Mouse (Mus musculus) hindbrain, postnatal 0 days (tissue): ENCODE results near the gene Fbxo40. TPM values are rescaled to one million over a fixed set of nuclear protein-coding genes. Genes with fewer than 3 reads are reported as not detected.

ENCODE experiments used
- ATAC-seq: fragments of 200-750 bp; cut with Nextera tagmentation; 2 replicates; pipeline ENCODE4 v1.8.0; 2017; ENCODE audit warnings: mild to moderate bottlenecking, moderate TSS enrichment, moderate library complexity
- DNase-seq: peaks from one replicate; pipeline ENCODE4 v3.0.0-alpha.2; 2015; ENCODE audit warnings: low spot score
- H3K27ac ChIP-seq: fragments of 300-500 bp; sonication (generic); 2 replicates; pipeline ENCODE4 v1.5.1; 2014; ENCODE audit warnings: mild to moderate bottlenecking
- H3K27me3 ChIP-seq: fragments of 300-500 bp; sonication (generic); 2 replicates; pipeline ENCODE4 v1.6.1; 2014; ENCODE audit warnings: low read length, mixed read lengths; ENCODE audit not compliant: insufficient read depth
- H3K36me3 ChIP-seq: fragments of 300-500 bp; sonication (generic); 2 replicates; pipeline ENCODE4 v1.6.1; 2014; ENCODE audit warnings: low read length, mixed read lengths; ENCODE audit not compliant: insufficient read depth
- H3K4me1 ChIP-seq: fragments of 300-500 bp; sonication (generic); 2 replicates; pipeline ENCODE4 v1.6.1; 2014; ENCODE audit warnings: antibody characterized with exemption, low read length, mixed read lengths; ENCODE audit not compliant: insufficient read depth
- H3K4me2 ChIP-seq: fragments of 300-500 bp; sonication (generic); 2 replicates; pipeline ENCODE4 v1.6.1; 2014; ENCODE audit warnings: low read depth, mild to moderate bottlenecking, low read length, moderate library complexity, mixed read lengths
- H3K4me3 ChIP-seq: fragments of 300-500 bp; sonication (generic); 2 replicates; pipeline ENCODE4 v1.5.1; 2014; ENCODE audit warnings: low read length
- H3K9ac ChIP-seq: fragments of 300-500 bp; sonication (generic); replicated peaks from 2 replicates; pipeline ENCODE4 v1.6.1; 2014; ENCODE audit warnings: mild to moderate bottlenecking, low read length, moderate library complexity, mixed read lengths
- H3K9me3 ChIP-seq: fragments of 300-500 bp; sonication (generic); 2 replicates; pipeline ENCODE4 v1.6.1; 2016; ENCODE audit warnings: low read length, mixed read lengths
- CTCF ChIP-seq: IDR thresholded peaks from 2 replicates; pipeline ENCODE4 v1.5.1; 2016; ENCODE audit warnings: antibody characterized with exemption, control low read depth, low read depth
- WGBS: fragments of 180-500 bp; shearing (Covaris S2); extraction: QIAGEN DNeasy Blood & Tissue Kit; methylation state at CpG from one replicate; pipeline ENCODE4 v1.1.7; 2014; 5-methylcytosine and 5-hydroxymethylcytosine counted together
- polyA plus RNA-seq: library from polyadenylated mRNA; unstranded; fragments of >200 nt; fragmentation: Nextera tagmentation; extraction: Ambion mirVana; gene quantifications from 2 replicates; pipeline ENCODE4 v1.2.1, GENCODE M21; 2015
- total RNA-seq: library from RNA; depleted of rRNA; stranded (reverse); fragments of >200 nt; gene quantifications from 2 replicates; pipeline ENCODE4 v1.2.3, GENCODE M21; 2014; rRNA removed

Fbxo40 gene
- total and polyA plus RNA-seq, 2 experiments from 2014 or later = 0.05 to 0.30 TPM

- Histone ChIP-seq H3K27me3 (no peaks in the 10 kb centered on the region), H3K4me2 (no peak overlapping the region), H3K27ac (no peak overlapping the region), H3K36me3 (peaks cover 64% of the 10 kb centered on the region), H3K9ac (no peak overlapping the region), H3K9me3 (no peaks in the 10 kb centered on the region), H3K4me3 (no peak overlapping the region), H3K4me1 (no peaks in the 10 kb centered on the region)
- ATAC-seq (no peak), DNase-seq (no peak)
- no peak for TF ChIP-seq CTCF
- 81% methylated on average over 5 of the region's 5 CpGs for WGBS
Measured at GRCm38 (mm10) chr16:36914195-36914594, 76.1 kb downstream of the Fbxo40 start.

Other genes with a start within 250 kb of the Fbxo40 start
- gene Slc15a2, start 205.5 kb downstream of the Fbxo40 start, total RNA-seq = 30.3 and 58.7 TPM in 2 replicates
- gene Slc15a2, start 205.5 kb downstream of the Fbxo40 start, polyA plus RNA-seq = 25.5 and 31.7 TPM in 2 replicates
- gene Iqcb1, start 162.1 kb downstream of the Fbxo40 start, total RNA-seq = 17.3 and 23.0 TPM in 2 replicates
- gene Iqcb1, start 162.1 kb downstream of the Fbxo40 start, polyA plus RNA-seq = 55.6 and 65.5 TPM in 2 replicates
- gene Eaf2, start 115.5 kb downstream of the Fbxo40 start, total RNA-seq = 0.16 TPM in 1 of 2 replicates, not detected in the other
- gene Eaf2, start 115.5 kb downstream of the Fbxo40 start, polyA plus RNA-seq = 1.2 and 1.4 TPM in 2 replicates
- gene Golgb1, start 115.3 kb downstream of the Fbxo40 start, total RNA-seq = 36.3 and 53.2 TPM in 2 replicates
- 90.5 and 104 TPM in 2 replicates for gene Golgb1, start 115.3 kb downstream of the Fbxo40 start, polyA plus RNA-seq
- gene Hcls1, start 55.5 kb downstream of the Fbxo40 start, total RNA-seq = 0.78 and 1.7 TPM in 2 replicates
- gene Hcls1, start 55.5 kb downstream of the Fbxo40 start, polyA plus RNA-seq = 2.1 and 2.2 TPM in 2 replicates
- gene Polq, start 21.3 kb upstream of the Fbxo40 start, total RNA-seq = 1.6 and 3.7 TPM in 2 replicates
- 2.2 TPM in 2 replicates for gene Polq, start 21.3 kb upstream of the Fbxo40 start, polyA plus RNA-seq